Mouse (Mus musculus): Measurements from ENCODE around the gene Nr2f1. TPM values are rescaled to one million over a fixed set of nuclear protein-coding genes. Genes with fewer than 3 reads are reported as not detected.
A peak's percentile ranks its signal among the peaks of the same experiment; 100 is the strongest.

Gene Nr2f1
- polyA plus RNA-seq, 1 experiment from 2014 or later, result 4.1 TPM

GRCm38 (mm10) chr13:78207796-78208645 is 8.5 kb upstream of the Nr2f1 start:
- Histone ChIP-seq H3K27me3 (replicated peaks) (peaks cover 78% of the 10 kb centered on the region), H3K27ac (replicated peaks) (no peak overlapping the region), H3K9me3 (no peaks in the 10 kb centered on the region), H3K36me3 (no peaks in the 10 kb centered on the region), H3K4me1 (peaks cover 15% of the 10 kb centered on the region), H3K4me2 (peak overlapping the region; percentile 5; the same call in 1 of the 2 replicates), H3K9ac (no peak overlapping the region), H3K4me3 (no peak overlapping the region)
- 22% methylated on average over 12 of the region's 12 CpGs for WGBS
- no peak for ATAC-seq (ENCODE audit: extremely low read depth, insufficient number of reproducible peaks, low FRiP score, low TSS enrichment)

- no peak overlapping the region for H3K4me3 ChIP-seq
- H3K27ac ChIP-seq (replicated peaks), result no peak overlapping the region
- WGBS, result 58% methylated on average over 7 of the region's 7 CpGs
- no peaks in the 10 kb centered on the region for H3K9me3 ChIP-seq
- peak overlapping the region; percentile 35 for H3K4me2 ChIP-seq
- no peak overlapping the region for H3K9ac ChIP-seq
- no peak for ATAC-seq (ENCODE audit: extremely low read depth, insufficient number of reproducible peaks, low FRiP score, low TSS enrichment)
- H3K27me3 ChIP-seq (replicated peaks), result peaks cover 67% of the 10 kb centered on the region
- no peaks in the 10 kb centered on the region for H3K36me3 ChIP-seq
- peaks cover 19% of the 10 kb centered on the region for H3K4me1 ChIP-seq
Measured at GRCm38 (mm10) chr13:78206891-78207430, 7.4 kb upstream of the Nr2f1 start.

- Histone ChIP-seq H3K4me2 (no peak overlapping the region), H3K9ac (no peak overlapping the region), H3K9me3 (no peaks in the 10 kb centered on the region), H3K4me1 (peaks cover 16% of the 10 kb centered on the region), H3K27ac (replicated peaks) (no peak overlapping the region), H3K27me3 (replicated peaks) (peaks cover 53% of the 10 kb centered on the region), H3K36me3 (no peaks in the 10 kb centered on the region), H3K4me3 (no peak overlapping the region)
- no peak for ATAC-seq (ENCODE audit: extremely low read depth, insufficient number of reproducible peaks, low FRiP score, low TSS enrichment)
Measured at GRCm38 (mm10) chr13:78205426-78205825, 5.9 kb upstream of the Nr2f1 start.

DNA sequence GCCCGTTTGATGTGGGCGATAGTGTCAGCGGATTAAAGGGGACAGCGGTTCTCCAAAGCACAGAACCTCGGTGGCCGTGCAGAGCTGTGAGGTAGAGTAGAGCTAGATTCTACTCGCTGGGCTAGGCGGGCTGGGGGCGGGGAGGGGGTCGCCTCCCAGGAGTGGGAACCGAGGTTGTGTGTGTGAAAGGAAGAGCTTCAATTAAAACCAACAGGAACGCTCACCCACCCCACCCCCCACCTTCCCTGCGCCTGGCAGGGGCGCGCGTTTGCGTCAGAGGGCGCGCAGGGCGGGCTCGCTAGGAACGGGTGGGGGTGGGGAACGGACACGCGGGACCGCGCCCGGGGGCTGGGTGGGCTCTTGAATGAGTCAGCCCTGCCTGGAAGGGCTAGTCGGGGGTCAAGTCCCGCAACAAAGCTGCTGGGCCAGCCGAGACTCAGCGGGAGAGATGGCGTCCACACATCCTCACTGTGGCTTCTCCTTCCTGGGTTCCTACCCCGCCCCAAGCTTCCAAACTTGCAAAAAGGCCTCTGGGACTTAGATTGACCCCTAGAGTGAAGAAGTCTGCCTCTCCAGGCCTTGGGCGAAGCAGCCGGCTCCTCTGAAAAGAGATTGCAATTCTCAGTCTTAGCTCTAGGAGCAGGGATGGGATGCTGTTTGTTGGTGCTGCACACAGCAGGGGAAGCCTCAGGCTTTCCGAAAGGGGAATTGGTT is 3.9 kb upstream of the Nr2f1 start:
- no peaks in the 10 kb centered on the region for H3K36me3 ChIP-seq
- peaks cover 10% of the 10 kb centered on the region; the same call in 1 of the 2 replicates for H3K4me1 ChIP-seq
- H3K27me3 ChIP-seq (replicated peaks), result peaks cover 37% of the 10 kb centered on the region
- under 1% methylated on average over 37 of the region's 37 CpGs for WGBS
- H3K4me2 ChIP-seq, result peak overlapping the region; percentile 91
- H3K4me3 ChIP-seq, result peak overlapping the region; percentile 83
- no peaks in the 10 kb centered on the region for H3K9me3 ChIP-seq
- H3K27ac ChIP-seq (replicated peaks), result peak overlapping the region; percentile 88
- 0 out of 2 replicates have a peak, but pooled peaks have one; percentile 4 for ATAC-seq (ENCODE audit: extremely low read depth, insufficient number of reproducible peaks, low FRiP score, low TSS enrichment)
- peak overlapping the region; percentile 81 for H3K9ac ChIP-seq

DNA sequence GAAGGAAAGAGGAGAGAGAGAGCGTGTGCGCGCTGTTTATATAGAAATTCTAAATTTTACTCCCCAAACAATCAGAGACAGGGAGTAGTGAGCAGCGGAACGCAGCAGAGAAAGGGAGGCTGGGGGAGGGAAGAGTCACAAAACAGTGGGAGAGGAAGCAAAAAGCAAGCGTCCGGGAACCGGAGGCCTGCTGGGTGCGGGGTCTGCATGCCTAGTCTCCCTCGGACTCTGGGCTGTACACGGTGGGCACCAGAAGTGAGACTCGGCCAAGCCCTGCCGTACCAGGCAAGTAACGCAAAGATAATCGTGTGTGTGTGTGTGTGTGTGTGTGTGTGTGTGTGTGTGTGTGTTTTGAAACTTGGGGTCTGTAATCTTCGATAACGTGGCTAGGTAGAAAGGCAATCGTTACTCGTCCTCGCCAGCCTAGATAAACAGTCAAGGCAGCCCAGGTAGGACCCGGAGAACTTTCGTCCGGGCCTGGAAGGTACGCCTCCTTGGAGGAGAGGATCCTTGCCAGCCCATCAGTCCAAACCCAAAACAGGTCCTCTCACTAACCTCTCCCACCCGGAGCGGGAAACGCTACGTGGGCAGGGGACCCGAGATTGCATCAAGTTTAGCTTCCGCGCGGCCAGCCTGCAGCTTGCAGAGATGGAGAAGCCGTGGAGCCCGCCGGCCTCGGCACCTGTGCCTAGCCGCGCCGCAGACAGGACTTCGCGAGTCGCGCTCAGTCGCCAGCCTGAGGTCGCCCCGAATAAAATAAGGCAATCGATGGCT is 3.2 kb upstream of the Nr2f1 start:
- Histone ChIP-seq H3K9ac (peak overlapping the region; percentile 81), H3K9me3 (no peaks in the 10 kb centered on the region), H3K27me3 (replicated peaks) (peaks cover 30% of the 10 kb centered on the region), H3K4me3 (peak overlapping the region; percentile 83), H3K4me1 (peaks cover 8% of the 10 kb centered on the region; the same call in 1 of the 2 replicates), H3K36me3 (no peaks in the 10 kb centered on the region), H3K4me2 (peak overlapping the region; percentile 91), H3K27ac (replicated peaks) (peak overlapping the region; percentile 88)
- WGBS, result under 1% methylated on average over 47 of the region's 47 CpGs
- ATAC-seq (ENCODE audit: extremely low read depth, insufficient number of reproducible peaks, low FRiP score, low TSS enrichment), result no peak

DNA sequence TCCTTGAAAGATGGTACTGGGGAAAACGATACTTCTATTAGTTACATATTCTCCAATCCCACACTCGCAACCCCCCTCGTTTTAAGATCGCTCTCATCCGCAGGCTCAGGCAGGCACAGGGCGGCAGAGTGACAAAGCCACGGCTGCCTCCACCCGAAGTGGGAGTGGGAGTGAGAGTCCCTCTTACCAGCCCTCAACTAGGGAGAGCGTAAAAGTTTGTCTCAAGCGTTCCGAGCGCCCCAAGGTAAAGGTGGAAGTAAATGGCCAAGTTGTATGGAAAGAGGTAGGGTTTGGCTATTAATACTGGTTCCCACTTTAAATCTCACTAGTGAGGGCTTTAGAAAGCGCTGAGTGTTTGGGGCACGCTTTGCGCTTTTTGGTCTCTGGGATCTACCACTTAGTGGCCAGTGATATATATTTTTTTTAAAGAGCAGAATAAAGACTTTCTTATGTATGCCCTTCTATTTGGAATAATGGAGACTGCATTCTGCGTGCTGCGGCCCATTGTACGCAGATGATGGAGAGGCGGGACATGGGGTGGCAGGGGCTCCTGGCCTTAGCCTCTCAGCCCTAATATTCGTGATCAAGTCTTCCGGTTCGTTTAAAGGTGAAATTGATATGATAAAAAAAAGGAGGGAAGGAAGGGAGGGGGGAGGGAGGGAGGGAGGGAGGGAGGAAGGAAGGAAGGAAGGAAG is 2.5 kb upstream of the Nr2f1 start:
- H3K4me1 ChIP-seq, result peaks cover 14% of the 10 kb centered on the region; the same call in 1 of the 2 replicates
- no peaks in the 10 kb centered on the region for H3K36me3 ChIP-seq
- 1% methylated on average over 22 of the region's 22 CpGs for WGBS
- no peak for ATAC-seq (ENCODE audit: extremely low read depth, insufficient number of reproducible peaks, low FRiP score, low TSS enrichment)
- H3K9me3 ChIP-seq, result no peaks in the 10 kb centered on the region
- peak overlapping the region; percentile 81 for H3K9ac ChIP-seq
- peak overlapping the region; percentile 91 for H3K4me2 ChIP-seq
- H3K27ac ChIP-seq (replicated peaks), result peak overlapping the region; percentile 57
- H3K27me3 ChIP-seq (replicated peaks), result peaks cover 30% of the 10 kb centered on the region
- H3K4me3 ChIP-seq, result peak overlapping the region; percentile 83

- Histone ChIP-seq H3K27ac (replicated peaks) (no peak overlapping the region; the same call in 1 of the 2 replicates), H3K27me3 (replicated peaks) (peaks cover 32% of the 10 kb centered on the region), H3K4me3 (peak overlapping the region; percentile 83), H3K9me3 (no peaks in the 10 kb centered on the region), H3K4me2 (peak overlapping the region; percentile 91), H3K4me1 (peaks cover 14% of the 10 kb centered on the region; the same call in 1 of the 2 replicates), H3K36me3 (no peaks in the 10 kb centered on the region), H3K9ac (peak overlapping the region; percentile 81)
- WGBS, result 1% methylated on average over 27 of the region's 30 CpGs
- no peak; the same call in 1 of the 2 replicates for ATAC-seq (ENCODE audit: extremely low read depth, insufficient number of reproducible peaks, low FRiP score, low TSS enrichment)
Measured at GRCm38 (mm10) chr13:78200991-78201870, 1.7 kb upstream of the Nr2f1 start.

GRCm38 (mm10) chr13:78200407-78200806 is 850 bp upstream of the Nr2f1 start:
- Histone ChIP-seq H3K9me3 (no peaks in the 10 kb centered on the region), H3K4me1 (peaks cover 18% of the 10 kb centered on the region), H3K27me3 (replicated peaks) (peaks cover 34% of the 10 kb centered on the region), H3K4me2 (peak overlapping the region; percentile 91), H3K36me3 (no peaks in the 10 kb centered on the region), H3K4me3 (peak overlapping the region; percentile 83), H3K27ac (replicated peaks) (peak overlapping the region; percentile 56; the same call in 1 of the 2 replicates), H3K9ac (peak overlapping the region; percentile 30; the same call in 1 of the 2 replicates)
- 0 out of 2 replicates have a peak, but pooled peaks have one; percentile 21 for ATAC-seq (ENCODE audit: extremely low read depth, insufficient number of reproducible peaks, low FRiP score, low TSS enrichment)
- WGBS, result 0% methylated on average over 9 of the region's 9 CpGs

- peak overlapping the region; percentile 83 for H3K4me3 ChIP-seq
- peaks cover 36% of the 10 kb centered on the region for H3K27me3 ChIP-seq (replicated peaks)
- under 1% methylated on average over 74 of the region's 92 CpGs for WGBS
- peaks cover 26% of the 10 kb centered on the region for H3K4me1 ChIP-seq
- 0 out of 2 replicates have a peak, but pooled peaks cover 5% of the 10 kb centered on the region for H3K36me3 ChIP-seq
- no peaks in the 10 kb centered on the region for H3K9me3 ChIP-seq
- H3K4me2 ChIP-seq, result peak overlapping the region; percentile 91
- peak overlapping the region; percentile 93 for H3K9ac ChIP-seq
- ATAC-seq (ENCODE audit: extremely low read depth, insufficient number of reproducible peaks, low FRiP score, low TSS enrichment), result peak; percentile 9; the same call in 1 of the 2 replicates
- H3K27ac ChIP-seq (replicated peaks), result peak overlapping the region; percentile 96
Measured at GRCm38 (mm10) chr13:78198871-78199641, 501 bp downstream of the Nr2f1 start.

All from heart, embryonic 13.5 days (tissue).